Mouse (Mus musculus): Measurements from ENCODE around the gene Ccn5. TPM values are rescaled to one million over a fixed set of nuclear protein-coding genes. Genes with fewer than 3 reads are reported as not detected.

The Ccn5 gene
- total RNA-seq, 2 experiments from 2014 or later = 0.74 to 0.91 TPM

DNA sequence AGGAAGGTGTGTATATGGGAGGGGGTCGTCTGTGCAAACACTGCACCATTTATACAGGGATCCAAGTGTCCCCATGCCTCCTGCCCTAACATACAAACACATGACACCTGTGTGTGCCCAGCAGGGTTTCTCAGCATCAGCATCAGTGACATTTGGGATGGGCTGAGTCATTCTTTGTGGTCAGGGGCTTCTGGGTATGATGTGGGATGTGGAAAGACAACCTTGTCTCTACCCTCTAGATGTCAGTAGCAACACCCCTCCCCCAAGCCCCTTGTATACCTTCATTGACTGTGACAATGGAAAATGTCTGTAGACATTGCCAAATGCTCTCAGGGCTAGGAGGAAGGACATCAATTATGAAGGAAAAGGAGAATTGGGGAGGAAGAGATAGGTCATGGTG lies 10.5 kb downstream of the Ccn5 start:
- intact Hi-C loops (cut with DNase I) = loop anchor here (10.0 kb wide), 2 partner anchors 46 to 166 kb away; no protein-coding TSS in a partner anchor
- no peak for DNase-seq

DNA sequence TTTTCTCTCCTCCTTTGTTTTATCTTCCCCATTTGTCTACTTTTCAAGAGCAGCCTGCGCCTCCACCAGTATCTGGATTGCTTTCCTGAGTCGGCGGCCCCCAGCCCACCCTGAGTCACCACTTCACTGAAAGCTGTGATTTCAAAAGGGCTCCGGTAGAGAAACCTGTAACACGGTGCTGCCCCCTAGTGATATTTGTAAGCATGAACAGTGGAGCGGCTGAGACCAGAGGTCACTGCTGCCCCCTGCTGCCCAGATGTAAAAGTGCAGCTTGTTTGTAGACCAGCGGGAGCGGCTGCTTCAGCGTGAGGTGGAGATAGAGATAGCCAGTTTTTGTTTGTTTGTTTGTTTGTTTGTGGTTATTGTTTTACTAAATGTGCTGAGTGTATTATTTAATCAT lies 17.4 kb downstream of the Ccn5 start:
- peak; percentile 59 to 70 for DNase-seq
- intact Hi-C loops (cut with DNase I) = loop anchor here (10.0 kb wide), 2 partner anchors 53 to 173 kb away; no protein-coding TSS in a partner anchor

- intact Hi-C loops (cut with DNase I) = loop anchor here (10.0 kb wide), 2 partner anchors 55 to 175 kb away; no protein-coding TSS in a partner anchor
- DNase-seq = no peak
These were observed 18.9 kb downstream of the Ccn5 start for GRCm38 (mm10) chr2:163839519-163839918.

- intact Hi-C loops (cut with DNase I) = no loop called here
- no peak for DNase-seq
These were observed 21.4 kb downstream of the Ccn5 start for GRCm38 (mm10) chr2:163842043-163842442.

- intact Hi-C loops (cut with DNase I) = no loop called here
- DNase-seq = no peak
These were observed 32.8 kb downstream of the Ccn5 start, which contains the start of gene Kcnk15 for GRCm38 (mm10) chr2:163853461-163853901. Gene Kcnk15 (plus strand): TSS chr2:163853651.

GRCm38 (mm10) chr2:163857233-163857632 lies 36.6 kb downstream of the Ccn5 start:
- DNase-seq = no peak
- intact Hi-C loops (cut with DNase I) = loop anchor here (5.0 kb wide), 1 partner anchor 110 kb away; no protein-coding TSS in a partner anchor

DNA sequence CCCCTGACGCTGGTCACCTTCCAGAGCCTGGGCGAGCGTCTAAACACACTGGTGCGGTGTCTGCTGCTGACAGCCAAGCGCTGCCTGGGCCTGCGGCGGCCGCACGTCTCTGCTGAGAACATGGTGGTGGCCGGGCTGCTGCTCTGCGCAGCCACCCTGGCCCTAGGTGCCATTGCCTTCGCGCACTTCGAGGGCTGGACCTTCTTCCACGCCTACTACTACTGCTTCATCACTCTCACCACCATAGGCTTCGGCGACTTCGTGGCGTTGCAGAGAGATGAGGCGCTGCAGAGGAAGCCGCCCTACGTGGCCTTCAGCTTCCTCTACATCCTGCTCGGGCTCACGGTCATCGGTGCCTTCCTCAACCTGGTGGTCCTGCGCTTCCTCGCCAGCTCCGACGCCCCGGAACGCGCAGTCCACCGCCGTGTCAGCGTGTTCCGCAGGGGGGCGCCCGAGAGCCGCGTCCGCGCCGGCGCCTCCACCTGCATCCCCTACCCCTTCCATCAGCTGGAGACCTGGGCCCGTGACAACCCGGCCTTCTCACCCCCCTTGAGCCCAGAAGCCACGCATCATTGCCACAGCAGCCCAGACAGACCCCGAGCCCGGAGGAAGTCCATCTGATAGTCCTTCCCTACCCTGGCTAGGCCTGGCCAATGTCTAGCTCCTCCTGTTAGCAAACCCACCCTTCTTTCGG lies 37.7 kb downstream of the Ccn5 start:
- intact Hi-C loops (cut with DNase I) = loop anchor here (1.0 to 5.0 kb wide), 4 partner anchors 64 to 109 kb away; no protein-coding TSS in a partner anchor
- peak in 1 of 2 experiments; percentile 28 for DNase-seq

- intact Hi-C loops (cut with DNase I) = no loop called here
- no peak for DNase-seq
These were observed 44.6 kb downstream of the Ccn5 start for GRCm38 (mm10) chr2:163865311-163865710.

DNA sequence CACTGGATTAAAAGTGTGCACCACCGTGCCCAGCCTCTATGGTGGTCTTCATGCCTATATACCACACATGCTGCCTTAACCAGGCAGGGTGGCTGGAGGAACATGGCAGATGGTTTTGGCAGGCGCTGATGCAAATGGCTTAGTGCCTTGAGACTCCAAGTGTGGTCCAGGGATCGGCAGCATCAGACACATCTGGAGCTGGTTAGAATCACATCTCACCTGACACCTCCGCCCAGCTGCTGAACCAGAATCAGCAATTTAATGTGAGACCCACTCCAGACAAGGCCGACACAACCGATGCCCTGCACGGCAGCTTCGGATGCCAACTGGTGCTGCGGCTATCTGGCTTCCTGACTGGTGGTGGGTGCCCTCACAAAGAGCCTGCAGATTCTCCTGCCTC lies 45.4 kb downstream of the Ccn5 start:
- DNase-seq = no peak
- intact Hi-C loops (cut with DNase I) = no loop called here

DNA sequence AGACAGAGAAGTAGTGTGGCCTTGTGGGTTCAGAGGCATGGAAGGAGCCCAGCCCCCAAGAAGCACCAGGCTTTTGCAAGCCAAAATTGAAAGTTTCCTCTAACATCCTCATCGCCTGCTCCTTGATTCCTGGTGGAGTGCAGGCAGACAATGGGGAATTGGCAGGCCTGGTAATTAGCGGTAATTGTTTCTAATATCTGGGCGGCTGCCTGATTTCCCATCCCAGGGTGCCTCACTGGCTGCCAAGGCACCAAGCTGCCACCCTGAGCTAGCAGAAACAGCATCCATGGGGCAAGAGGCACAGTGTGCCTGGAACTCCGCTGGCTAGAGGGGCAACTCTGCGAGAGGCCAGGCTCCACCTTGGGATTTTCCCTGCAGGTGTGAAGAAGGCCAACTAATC lies 49.1 kb downstream of the Ccn5 start:
- no peak for DNase-seq

GRCm38 (mm10) chr2:163871266-163871665 lies 50.6 kb downstream of the Ccn5 start:
- no peak for DNase-seq
- intact Hi-C loops (cut with DNase I) = no loop called here

More for the DNA sequence above, 49.1 kb downstream of the Ccn5 start:
- intact Hi-C loops (cut with DNase I) = no loop called here

DNA sequence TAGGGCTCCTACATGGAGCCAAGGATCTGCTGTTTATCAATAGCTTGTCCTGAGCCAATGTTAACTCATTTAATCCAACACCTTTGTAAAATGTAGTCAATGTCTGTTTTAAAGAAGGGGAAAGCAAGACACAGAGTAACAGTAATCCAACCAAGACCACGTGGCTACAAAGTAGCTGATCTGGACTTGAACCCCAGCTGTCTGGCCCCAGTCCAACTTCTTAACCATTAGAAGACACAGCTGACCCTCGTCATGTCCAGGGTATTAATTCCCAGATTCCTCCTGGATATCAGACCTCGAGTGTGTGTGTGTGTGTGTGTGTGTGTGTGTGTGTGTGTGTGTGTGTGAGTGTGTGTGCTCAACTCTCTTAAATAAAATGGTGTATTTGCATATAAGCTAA lies 51.2 kb downstream of the Ccn5 start:
- DNase-seq = no peak
- intact Hi-C loops (cut with DNase I) = no loop called here

- intact Hi-C loops (cut with DNase I) = no loop called here
- no peak for DNase-seq
These were observed 54.2 kb downstream of the Ccn5 start for GRCm38 (mm10) chr2:163874877-163875276.

GRCm38 (mm10) chr2:163875484-163875883 lies 54.8 kb downstream of the Ccn5 start:
- no peak for DNase-seq
- intact Hi-C loops (cut with DNase I) = no loop called here

GRCm38 (mm10) chr2:163876830-163877498 lies 56.3 kb downstream of the Ccn5 start:
- intact Hi-C loops (cut with DNase I) = no loop called here
- DNase-seq = no peak

DNA sequence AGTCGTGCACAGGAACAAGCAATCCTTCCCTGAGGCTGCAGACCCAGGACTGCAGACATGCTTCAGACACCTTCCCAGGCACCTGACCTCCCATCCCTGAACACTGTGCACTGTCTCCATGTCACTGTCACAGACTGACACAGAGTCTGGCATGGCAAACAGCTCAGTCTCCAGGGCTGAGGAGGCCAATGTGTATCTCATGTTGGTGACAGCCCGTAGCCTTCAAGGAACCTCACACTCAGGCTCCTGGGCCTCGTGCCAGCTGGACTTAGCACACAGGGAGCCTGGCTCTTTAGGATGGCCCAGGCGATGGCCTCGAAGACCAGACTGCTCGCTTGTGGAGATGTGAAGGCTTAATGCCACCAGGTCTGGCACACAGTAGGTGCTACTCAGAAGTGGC lies 60.2 kb downstream of the Ccn5 start:
- intact Hi-C loops (cut with DNase I) = no loop called here
- peak; percentile 15 to 20 for DNase-seq

Other genes with a start within 250 kb of the Ccn5 start
- 1 to 10 TPM; 4.3 to 4.8 TPM for gene Ttpal, start 218.5 kb upstream of the Ccn5 start, total RNA-seq (2021)
- gene Serinc3, start 175.7 kb upstream of the Ccn5 start, total RNA-seq (2021) = 100 to 1,000 TPM; 101 to 136 TPM
- 10 to 100 TPM; 80.1 to 98.9 TPM for gene Pkig, start 162.5 kb upstream of the Ccn5 start, total RNA-seq (2021)
- gene Ada, start 70.6 kb upstream of the Ccn5 start, total RNA-seq (2021) = under 1 TPM; 0.25 to 0.79 TPM
- not detected for gene Kcnk15, start 32.8 kb downstream of the Ccn5 start, total RNA-seq (2021)
- gene Rims4, start 97.8 kb downstream of the Ccn5 start, total RNA-seq (2021) = 1 to 10 TPM in 1 of 2 experiments, under 1 TPM in 1; 0.86 to 1.3 TPM
- 10 to 100 TPM; 34.7 to 37.9 TPM for gene Ywhab, start 174.1 kb downstream of the Ccn5 start, total RNA-seq (2021)
- under 1 TPM in 1 of 2 experiments, not detected in 1; 0.54 TPM for gene Pabpc1l, start 204.6 kb downstream of the Ccn5 start, total RNA-seq (2021)
- gene Stk4, start 249.5 kb downstream of the Ccn5 start, total RNA-seq (2021) = 1 to 10 TPM; 6.1 to 9.8 TPM

All from gastrocnemius, postnatal 36 days (tissue).